Mouse (Mus musculus): ENCODE data around the gene Sohlh1. TPM values are rescaled to one million over a fixed set of nuclear protein-coding genes. Genes with fewer than 3 reads are reported as not detected.
"Not testable (repeated sequence)": the region's sequence is repeated elsewhere in the genome, so short reads cannot be mapped to it uniquely, and the experiment has no call there.

Sohlh1 gene
- polyA plus RNA-seq, 1 experiment from 2014 or later = not detected

GRCm38 (mm10) chr2:25822806-25823205 is 24.2 kb downstream of the Sohlh1 start, which contains the start of gene Lcn9:
Gene Lcn9, plus strand, starts transcription at chr2:25823153.
- no peaks in the 10 kb centered on the region for H3K27me3 ChIP-seq (ENCODE audit: control insufficient read depth, insufficient read depth, low read depth, low read length)
- no peak within 1 kb of the TSS for H3K27ac ChIP-seq (ENCODE audit: low read length)
- no peaks in the 10 kb centered on the region for H3K4me1 ChIP-seq (replicated peaks; ENCODE audit: control insufficient read depth, insufficient read depth, low read length)
- no peak within 1 kb of the TSS for H3K9ac ChIP-seq (ENCODE audit: low read length)
- no peak within 1 kb of the TSS for H3K4me3 ChIP-seq (ENCODE audit: low read length)
- no peaks in the 10 kb centered on the region for H3K9me3 ChIP-seq (ENCODE audit: control insufficient read depth, low read length)
- WGBS = 64% methylated on average over 1 of the region's 1 CpGs
- no peaks in the 10 kb centered on the region for H3K36me3 ChIP-seq (ENCODE audit: control insufficient read depth, insufficient read depth, low read length)
- no peak for ATAC-seq (ENCODE audit: low read depth)
- H3K4me2 ChIP-seq (ENCODE audit: low read depth, low read length) = no peak within 1 kb of the TSS

GRCm38 (mm10) chr2:25815748-25816147 is 31.3 kb downstream of the Sohlh1 start, which contains the start of gene Glt6d1:
Gene Glt6d1, minus strand, starts transcription at chr2:25815848.
- not testable (repeated sequence) for H3K27me3 ChIP-seq (ENCODE audit: control insufficient read depth, insufficient read depth, low read depth, low read length); H3K4me3 ChIP-seq (ENCODE audit: low read length); H3K36me3 ChIP-seq (ENCODE audit: control insufficient read depth, insufficient read depth, low read length); H3K4me1 ChIP-seq (replicated peaks; ENCODE audit: control insufficient read depth, insufficient read depth, low read length); H3K9me3 ChIP-seq (ENCODE audit: control insufficient read depth, low read length); H3K9ac ChIP-seq (ENCODE audit: low read length); ATAC-seq (ENCODE audit: low read depth); H3K4me2 ChIP-seq (ENCODE audit: low read depth, low read length); H3K27ac ChIP-seq (ENCODE audit: low read length)
- WGBS = 63% methylated on average over 1 of the region's 1 CpGs

GRCm38 (mm10) chr2:25813364-25813763 is 33.7 kb downstream of the Sohlh1 start:
- ATAC-seq (ENCODE audit: low read depth) = no peak
- 75% methylated on average over 5 of the region's 5 CpGs for WGBS
- Histone ChIP-seq H3K4me1 (replicated peaks; ENCODE audit: control insufficient read depth, insufficient read depth, low read length) (no peaks in the 10 kb centered on the region), H3K27me3 (ENCODE audit: control insufficient read depth, insufficient read depth, low read depth, low read length) (no peaks in the 10 kb centered on the region), H3K4me3 (ENCODE audit: low read length) (no peak overlapping the region), H3K9ac (ENCODE audit: low read length) (no peak overlapping the region), H3K4me2 (ENCODE audit: low read depth, low read length) (no peak overlapping the region), H3K9me3 (ENCODE audit: control insufficient read depth, low read length) (no peaks in the 10 kb centered on the region), H3K27ac (ENCODE audit: low read length) (no peak overlapping the region), H3K36me3 (ENCODE audit: control insufficient read depth, insufficient read depth, low read length) (no peaks in the 10 kb centered on the region)

- H3K9ac ChIP-seq (ENCODE audit: low read length) = no peak overlapping the region
- WGBS = 55% methylated on average over 2 of the region's 2 CpGs
- H3K36me3 ChIP-seq (ENCODE audit: control insufficient read depth, insufficient read depth, low read length) = no peaks in the 10 kb centered on the region
- no peak overlapping the region for H3K4me3 ChIP-seq (ENCODE audit: low read length)
- no peak overlapping the region for H3K4me2 ChIP-seq (ENCODE audit: low read depth, low read length)
- H3K9me3 ChIP-seq (ENCODE audit: control insufficient read depth, low read length) = no peaks in the 10 kb centered on the region
- ATAC-seq (ENCODE audit: low read depth) = no peak
- H3K4me1 ChIP-seq (replicated peaks; ENCODE audit: control insufficient read depth, insufficient read depth, low read length) = no peaks in the 10 kb centered on the region
- H3K27me3 ChIP-seq (ENCODE audit: control insufficient read depth, insufficient read depth, low read depth, low read length) = no peaks in the 10 kb centered on the region
- H3K27ac ChIP-seq (ENCODE audit: low read length) = no peak overlapping the region
Observed at GRCm38 (mm10) chr2:25811711-25812110, 35.3 kb downstream of the Sohlh1 start.

- Histone ChIP-seq H3K4me1 (replicated peaks; ENCODE audit: control insufficient read depth, insufficient read depth, low read length) (no peaks in the 10 kb centered on the region), H3K36me3 (ENCODE audit: control insufficient read depth, insufficient read depth, low read length) (no peaks in the 10 kb centered on the region), H3K27ac (ENCODE audit: low read length) (no peak overlapping the region), H3K9ac (ENCODE audit: low read length) (no peak overlapping the region), H3K27me3 (ENCODE audit: control insufficient read depth, insufficient read depth, low read depth, low read length) (no peaks in the 10 kb centered on the region), H3K4me3 (ENCODE audit: low read length) (no peak overlapping the region), H3K4me2 (ENCODE audit: low read depth, low read length) (no peak overlapping the region), H3K9me3 (ENCODE audit: control insufficient read depth, low read length) (no peaks in the 10 kb centered on the region)
- no peak for ATAC-seq (ENCODE audit: low read depth)
- WGBS = 49% methylated on average over 5 of the region's 5 CpGs
Observed at GRCm38 (mm10) chr2:25798065-25798464, 49.0 kb downstream of the Sohlh1 start.

- Histone ChIP-seq H3K27ac (ENCODE audit: low read length) (no peak overlapping the region), H3K27me3 (ENCODE audit: control insufficient read depth, insufficient read depth, low read depth, low read length) (no peaks in the 10 kb centered on the region), H3K4me1 (replicated peaks; ENCODE audit: control insufficient read depth, insufficient read depth, low read length) (no peaks in the 10 kb centered on the region), H3K4me2 (ENCODE audit: low read depth, low read length) (no peak overlapping the region), H3K36me3 (ENCODE audit: control insufficient read depth, insufficient read depth, low read length) (no peaks in the 10 kb centered on the region), H3K9me3 (ENCODE audit: control insufficient read depth, low read length) (no peaks in the 10 kb centered on the region), H3K9ac (ENCODE audit: low read length) (no peak overlapping the region), H3K4me3 (ENCODE audit: low read length) (no peak overlapping the region)
- WGBS = 19% methylated on average over 2 of the region's 2 CpGs
- no peak for ATAC-seq (ENCODE audit: low read depth)
Observed at GRCm38 (mm10) chr2:25797635-25798034, 49.4 kb downstream of the Sohlh1 start.

Other genes starting within 250 kb of the Sohlh1 start
- 60.7 and 61.8 TPM in 2 replicates for gene Rabl6, start 238.7 kb downstream of the Sohlh1 start, polyA plus RNA-seq (2015; fragmentation: Nextera tagmentation; extraction: Ambion mirVana)
- gene Ccdc183, start 229.6 kb downstream of the Sohlh1 start, polyA plus RNA-seq (2015; fragmentation: Nextera tagmentation; extraction: Ambion mirVana) = 0.14 and 0.15 TPM in 2 replicates
- 30.5 and 35.6 TPM in 2 replicates for gene Tmem141, start 225.2 kb downstream of the Sohlh1 start, polyA plus RNA-seq (2015; fragmentation: Nextera tagmentation; extraction: Ambion mirVana)
- 3.5 and 10.6 TPM in 2 replicates for gene Fcna, start 219.2 kb downstream of the Sohlh1 start, polyA plus RNA-seq (2015; fragmentation: Nextera tagmentation; extraction: Ambion mirVana)
- gene Lcn8, start 194.1 kb downstream of the Sohlh1 start, polyA plus RNA-seq (2015; fragmentation: Nextera tagmentation; extraction: Ambion mirVana) = 0.33 TPM in 1 of 2 replicates, not detected in the other
- gene Lcn5, start 189.3 kb downstream of the Sohlh1 start, polyA plus RNA-seq (2015; fragmentation: Nextera tagmentation; extraction: Ambion mirVana) = not detected in 2 replicates
- gene Lcn6, start 170.5 kb downstream of the Sohlh1 start, polyA plus RNA-seq (2015; fragmentation: Nextera tagmentation; extraction: Ambion mirVana) = not detected in 2 replicates
- not detected in 2 replicates for gene Lcn10, start 164.5 kb downstream of the Sohlh1 start, polyA plus RNA-seq (2015; fragmentation: Nextera tagmentation; extraction: Ambion mirVana)
- not detected in 2 replicates for gene Obp2a, start 147.2 kb downstream of the Sohlh1 start, polyA plus RNA-seq (2015; fragmentation: Nextera tagmentation; extraction: Ambion mirVana)
- 60.2 and 63.4 TPM in 2 replicates for gene Bmyc, start 140.5 kb downstream of the Sohlh1 start, polyA plus RNA-seq (2015; fragmentation: Nextera tagmentation; extraction: Ambion mirVana)
- not detected in 2 replicates for gene Obp2b, start 110.2 kb downstream of the Sohlh1 start, polyA plus RNA-seq (2015; fragmentation: Nextera tagmentation; extraction: Ambion mirVana)
- gene Lcn3, start 81.7 kb downstream of the Sohlh1 start, polyA plus RNA-seq (2015; fragmentation: Nextera tagmentation; extraction: Ambion mirVana) = not detected in 2 replicates
- not detected in 2 replicates for gene Lcn11, start 70.2 kb downstream of the Sohlh1 start, polyA plus RNA-seq (2015; fragmentation: Nextera tagmentation; extraction: Ambion mirVana)
- not detected in 2 replicates for gene Gm13539, start 65.0 kb downstream of the Sohlh1 start, polyA plus RNA-seq (2015; fragmentation: Nextera tagmentation; extraction: Ambion mirVana)
- not detected in 2 replicates for gene Glt6d1, start 31.4 kb downstream of the Sohlh1 start, polyA plus RNA-seq (2015; fragmentation: Nextera tagmentation; extraction: Ambion mirVana)
- not detected in 2 replicates for gene Lcn9, start 24.1 kb downstream of the Sohlh1 start, polyA plus RNA-seq (2015; fragmentation: Nextera tagmentation; extraction: Ambion mirVana)
- 0.24 and 0.46 TPM in 2 replicates for gene Kcnt1, start 16.5 kb upstream of the Sohlh1 start, polyA plus RNA-seq (2015; fragmentation: Nextera tagmentation; extraction: Ambion mirVana)
- 5.6 and 5.8 TPM in 2 replicates for gene Camsap1, start 136.0 kb upstream of the Sohlh1 start, polyA plus RNA-seq (2015; fragmentation: Nextera tagmentation; extraction: Ambion mirVana)
- 66.2 and 66.3 TPM in 2 replicates for gene Ubac1, start 174.5 kb upstream of the Sohlh1 start, polyA plus RNA-seq (2015; fragmentation: Nextera tagmentation; extraction: Ambion mirVana)

Data from lung, embryonic 16.5 days (tissue).